Mouse (Mus musculus) C2C12 (cell line): Measurements from ENCODE around the gene Prrt4.

ENCODE experiments used
- CEBPB ChIP-seq: IDR thresholded peaks from one replicate; pipeline ENCODE4 v1.6.1; 2011; ENCODE audit warnings: low read depth, mild to moderate bottlenecking, control low read depth, moderate library complexity
- CTCF ChIP-seq: IDR thresholded peaks from one replicate; pipeline ENCODE4 v1.5.1; 2011; ENCODE audit not compliant: control insufficient read depth, insufficient read depth, insufficient read length
- MAX ChIP-seq: IDR thresholded peaks from one replicate; pipeline ENCODE4 v1.6.1; 2011; ENCODE audit warnings: mild to moderate bottlenecking, control low read depth
- MYOD1 ChIP-seq: IDR thresholded peaks from one replicate; pipeline ENCODE4 v1.6.1; 2011; ENCODE audit warnings: low read depth; ENCODE audit not compliant: control insufficient read depth, insufficient read length

- TF ChIP-seq CTCF (no peak), MYOD1 (no peak), MAX (no peak), CEBPB (no peak)
Measured at GRCm38 (mm10) chr6:29208178-29208577, 28.8 kb upstream of the Prrt4 start.
